Mouse (Mus musculus): Measurements from ENCODE around the gene Fer1l5.

GRCm38 (mm10) chr1:36331743-36332142, 40.3 kb upstream of the Fer1l5 start:
- no peak for TF ChIP-seq CTCF (IDR thresholded peaks at IDR 0.05; ENCODE audit: extremely low read depth, insufficient read depth, low read length)
- no peak for TF ChIP-seq POLR2A (IDR thresholded peaks at IDR 0.05; ENCODE audit: extremely low read depth, insufficient read depth, low read length)
